Mouse (Mus musculus) lung, postnatal 0 days (tissue): ENCODE data around the gene Cmss1.

Source experiments
- CTCF ChIP-seq: IDR thresholded peaks from 2 replicates; pipeline ENCODE4 v1.5.1; 2016; ENCODE audit warnings: antibody characterized with exemption, mild to moderate bottlenecking
- EP300 ChIP-seq: IDR thresholded peaks from 2 replicates; pipeline ENCODE4 v1.6.1; 2016; ENCODE audit warnings: antibody characterized with exemption, mild to moderate bottlenecking, control low read depth

GRCm38 (mm10) chr16:57573831-57574230 lies 32.8 kb downstream of the Cmss1 start:
- TF ChIP-seq CTCF (no peak), EP300 (no peak)
